Mouse (Mus musculus) cerebellum, postnatal 10 days (tissue): Measurements from ENCODE around the gene Hist1h4i.

Source experiments
- DNase-seq, 2 experiments: peaks; one replicate each; pipeline ENCODE4 v3.0.0; 2021; ENCODE audit warnings: mixed read lengths in 2 of 2

Hist1h4i gene

DNA sequence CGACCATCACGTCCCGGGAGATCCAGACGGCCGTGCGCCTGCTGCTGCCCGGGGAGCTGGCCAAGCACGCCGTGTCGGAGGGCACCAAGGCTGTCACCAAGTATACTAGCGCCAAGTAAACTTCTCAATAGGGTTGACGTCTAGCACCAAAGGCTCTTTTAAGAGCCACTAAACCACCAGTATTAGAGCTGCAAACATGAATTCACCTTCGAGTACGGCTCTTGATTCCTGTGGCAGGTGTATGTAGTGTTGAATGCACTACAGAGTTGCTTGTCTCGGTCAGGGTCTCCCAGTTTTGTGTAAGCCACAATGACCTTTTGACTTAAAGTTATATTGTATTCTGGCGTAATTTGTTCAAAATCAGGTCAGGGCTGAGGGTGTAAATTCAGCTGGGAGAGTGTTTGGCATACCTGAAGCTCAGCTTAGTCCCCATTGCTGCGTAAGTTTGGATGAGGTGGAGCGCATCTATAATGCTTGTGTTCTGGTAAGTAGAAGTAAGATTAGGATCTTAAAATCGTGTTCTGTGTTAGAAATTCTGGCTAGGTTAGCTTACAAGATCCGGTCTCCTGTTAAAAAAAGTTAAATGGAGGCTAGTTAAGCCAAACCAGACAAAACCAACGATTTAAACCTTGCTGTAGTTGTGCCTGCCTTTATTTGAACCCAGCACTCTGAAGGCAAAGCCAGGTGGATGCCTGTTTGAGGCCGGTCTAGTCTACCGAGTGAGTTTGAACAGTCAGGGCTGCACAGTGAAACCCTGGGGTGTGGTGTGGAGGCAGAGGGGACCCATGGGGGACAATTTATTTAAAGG is 4.8 kb downstream of the Hist1h4i start:
- DNase-seq: no peak

DNA sequence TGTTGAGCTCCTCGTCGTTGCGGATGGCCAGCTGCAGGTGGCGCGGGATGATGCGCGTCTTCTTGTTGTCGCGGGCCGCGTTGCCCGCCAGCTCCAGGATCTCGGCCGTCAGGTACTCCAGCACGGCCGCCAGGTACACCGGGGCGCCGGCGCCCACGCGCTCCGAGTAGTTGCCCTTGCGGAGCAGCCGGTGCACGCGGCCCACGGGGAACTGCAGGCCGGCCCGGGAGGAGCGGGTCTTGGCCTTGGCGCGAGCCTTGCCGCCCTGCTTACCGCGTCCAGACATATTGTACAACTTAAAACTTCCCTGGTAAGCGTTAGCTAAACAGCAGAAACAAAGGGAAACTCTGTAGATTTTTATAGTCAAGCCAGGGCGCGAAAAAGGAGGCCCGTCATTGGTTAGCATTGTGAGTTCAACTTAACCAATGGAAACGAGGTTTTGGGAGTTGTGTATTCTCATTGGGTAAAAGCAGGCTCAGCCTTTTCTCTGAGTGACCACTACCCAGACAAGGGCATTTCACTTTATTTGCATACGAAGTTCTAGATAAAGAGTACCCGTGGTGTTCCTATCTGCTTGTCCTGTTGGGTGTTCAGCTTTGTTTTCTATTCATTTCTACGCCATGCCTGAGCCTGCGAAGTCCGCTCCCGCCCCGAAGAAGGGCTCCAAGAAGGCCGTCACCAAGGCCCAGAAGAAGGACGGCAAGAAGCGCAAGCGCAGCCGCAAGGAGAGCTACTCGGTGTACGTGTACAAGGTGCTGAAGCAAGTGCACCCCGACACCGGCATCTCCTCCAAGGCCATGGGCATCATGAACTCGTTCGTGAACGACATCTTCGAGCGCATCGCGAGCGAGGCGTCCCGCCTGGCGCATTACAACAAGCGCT is 5.7 kb downstream of the Hist1h4i start, which contains the start of the genes Hist1h2ah and Hist1h2bk:
Hist1h2ah (minus strand) TSS at position 302 of the 882 bp plus-strand sequence.
Hist1h2bk (plus strand) TSS at position 604 of the 882 bp plus-strand sequence.
- peak; percentile 85 to 89 for DNase-seq

DNA sequence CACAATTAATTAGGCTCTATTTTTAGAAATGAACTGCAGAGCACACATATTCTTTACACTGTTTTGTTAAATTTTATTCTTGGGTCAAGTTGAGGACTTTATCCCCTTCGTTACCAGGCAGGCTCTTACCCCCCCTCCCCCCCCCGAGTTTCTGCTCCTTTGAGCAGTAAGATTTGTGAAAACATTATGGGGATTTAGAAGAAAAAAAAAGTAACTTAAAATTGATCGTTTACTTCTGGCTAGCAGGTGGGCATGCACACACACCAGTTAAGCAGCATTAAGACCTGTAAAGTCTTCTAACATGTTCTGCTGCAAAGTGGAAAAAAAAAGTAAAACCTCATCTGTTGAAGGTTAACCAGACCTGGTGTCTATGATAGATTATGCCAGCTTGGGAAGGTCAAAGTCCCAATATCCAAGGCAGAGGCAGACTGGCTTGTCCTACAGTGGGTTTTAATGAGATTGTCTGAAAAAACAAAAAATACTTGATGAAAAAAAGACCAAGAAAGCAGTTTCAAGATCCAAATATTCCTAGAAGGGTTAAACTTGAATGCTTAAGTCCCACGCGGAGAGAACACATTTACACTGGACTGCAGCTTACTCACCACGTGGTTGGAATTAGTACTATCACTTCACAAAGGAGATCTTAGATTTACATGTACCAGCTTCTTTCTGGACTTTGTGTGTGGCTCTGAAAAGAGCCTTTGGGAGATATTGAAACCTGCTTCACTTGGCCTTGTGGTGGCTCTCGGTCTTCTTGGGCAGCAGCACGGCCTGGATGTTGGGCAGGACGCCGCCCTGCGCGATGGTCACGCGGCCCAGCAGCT is 6.5 kb downstream of the Hist1h4i start:
- no peak for DNase-seq

DNA sequence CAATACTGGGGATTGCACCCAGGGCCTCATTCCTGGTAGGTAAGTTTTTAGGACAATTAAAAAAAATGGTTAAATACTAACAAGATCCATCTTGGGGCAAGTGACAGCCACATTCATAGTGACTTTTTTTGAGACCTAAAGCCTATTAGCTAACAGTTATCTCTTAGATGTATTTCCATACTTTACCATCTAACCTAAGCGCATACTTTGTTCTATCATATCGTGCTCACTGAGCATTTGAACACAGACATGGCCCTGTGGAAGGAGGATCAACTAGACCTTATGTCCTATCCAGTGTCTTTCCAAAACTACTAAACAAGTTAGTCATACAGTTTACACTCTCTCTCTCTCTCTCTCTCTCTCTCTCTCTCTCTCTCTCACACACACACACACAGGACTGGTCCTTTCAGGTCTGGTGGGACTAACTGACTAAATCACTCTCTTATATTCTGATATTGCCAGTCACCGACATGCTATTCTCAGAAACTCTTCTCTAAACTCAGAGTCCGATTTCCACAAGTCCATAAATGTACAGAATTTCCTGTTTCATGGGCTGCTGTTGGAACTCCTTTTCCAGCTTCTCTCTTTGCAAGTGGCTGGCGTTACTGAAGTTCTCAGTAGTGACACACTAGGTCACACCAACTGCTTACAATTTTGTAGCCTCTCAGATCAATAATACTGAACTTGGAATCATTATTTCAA is 7.3 kb downstream of the Hist1h4i start:
- no peak for DNase-seq

DNA sequence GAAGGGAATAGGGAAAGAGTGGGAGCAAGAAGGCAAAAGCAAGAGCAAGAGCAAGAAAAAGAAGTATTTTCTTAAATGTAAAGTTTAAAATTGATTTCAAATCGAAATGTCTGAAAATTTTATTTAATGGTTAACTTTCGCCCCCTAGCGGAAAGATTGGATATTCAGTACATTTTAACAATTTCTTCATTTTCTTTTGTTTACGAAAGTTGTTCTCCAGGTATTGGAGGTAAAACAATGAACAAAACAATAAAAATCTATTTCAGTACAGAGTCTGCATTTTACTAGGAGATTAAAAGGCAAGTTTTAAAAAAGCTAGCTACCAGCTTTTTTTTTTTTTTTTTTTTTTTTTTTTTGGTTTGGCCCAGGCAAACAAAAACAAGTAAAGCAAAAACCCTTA is 10.7 kb downstream of the Hist1h4i start:
- DNase-seq: peak in 1 of 2 experiments; percentile 72

DNA sequence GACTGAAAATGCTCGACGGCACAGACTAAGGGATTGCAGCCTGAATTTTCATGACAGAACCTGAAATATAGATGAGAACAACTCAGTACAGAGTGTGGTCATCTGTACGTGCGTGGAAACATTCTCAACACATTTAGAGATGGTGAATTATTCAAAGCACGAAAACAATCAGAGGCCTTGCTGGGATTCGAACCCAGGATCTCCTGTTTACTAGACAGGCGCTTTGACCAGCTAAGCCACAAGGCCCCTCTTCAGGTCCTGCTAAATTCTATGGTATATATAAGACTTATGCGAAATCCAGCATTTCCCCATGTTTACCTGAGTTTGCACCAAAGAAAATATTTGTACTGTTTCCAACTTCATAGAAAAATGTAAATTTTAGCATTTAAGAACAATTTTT is 11.2 kb downstream of the Hist1h4i start:
- peak in 1 of 2 experiments; percentile 41 for DNase-seq

DNA sequence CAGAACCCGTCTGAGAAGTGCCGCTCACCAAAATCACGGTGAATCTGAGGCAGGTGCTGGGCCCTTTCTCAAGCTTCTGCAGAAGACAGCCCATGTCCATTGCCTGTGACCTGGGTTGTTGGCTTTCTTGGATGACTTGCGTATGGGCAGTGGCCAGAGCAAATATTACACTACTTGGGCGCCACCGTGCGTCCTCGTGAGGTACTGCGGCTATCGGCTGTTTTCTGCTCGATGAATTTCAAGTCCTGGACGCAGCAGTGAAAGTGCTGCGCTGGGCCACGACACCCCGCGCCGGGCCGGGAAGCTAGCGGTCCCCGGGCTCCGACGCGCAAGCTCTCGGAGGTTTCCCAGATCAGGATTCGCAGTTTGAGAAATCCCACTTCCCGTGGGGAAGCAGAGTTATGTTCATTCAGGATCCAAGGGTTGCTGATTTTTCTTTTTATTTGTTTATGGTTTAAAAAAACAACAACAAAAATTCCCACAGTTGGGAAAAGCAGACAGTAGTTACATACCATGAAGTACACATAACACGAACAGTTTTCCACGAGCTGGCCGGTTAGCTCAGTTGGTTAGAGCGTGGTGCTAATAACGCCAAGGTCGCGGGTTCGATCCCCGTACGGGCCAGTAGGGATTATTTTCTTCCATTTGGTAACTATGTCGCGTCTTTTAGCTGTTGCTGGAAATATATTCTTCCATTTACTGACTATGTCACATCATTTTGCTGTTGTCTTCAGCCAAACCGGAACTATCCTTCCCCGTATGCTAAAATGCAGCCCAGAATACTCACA is 12.3 kb downstream of the Hist1h4i start:
- DNase-seq: peak; percentile 97 to 98

DNA sequence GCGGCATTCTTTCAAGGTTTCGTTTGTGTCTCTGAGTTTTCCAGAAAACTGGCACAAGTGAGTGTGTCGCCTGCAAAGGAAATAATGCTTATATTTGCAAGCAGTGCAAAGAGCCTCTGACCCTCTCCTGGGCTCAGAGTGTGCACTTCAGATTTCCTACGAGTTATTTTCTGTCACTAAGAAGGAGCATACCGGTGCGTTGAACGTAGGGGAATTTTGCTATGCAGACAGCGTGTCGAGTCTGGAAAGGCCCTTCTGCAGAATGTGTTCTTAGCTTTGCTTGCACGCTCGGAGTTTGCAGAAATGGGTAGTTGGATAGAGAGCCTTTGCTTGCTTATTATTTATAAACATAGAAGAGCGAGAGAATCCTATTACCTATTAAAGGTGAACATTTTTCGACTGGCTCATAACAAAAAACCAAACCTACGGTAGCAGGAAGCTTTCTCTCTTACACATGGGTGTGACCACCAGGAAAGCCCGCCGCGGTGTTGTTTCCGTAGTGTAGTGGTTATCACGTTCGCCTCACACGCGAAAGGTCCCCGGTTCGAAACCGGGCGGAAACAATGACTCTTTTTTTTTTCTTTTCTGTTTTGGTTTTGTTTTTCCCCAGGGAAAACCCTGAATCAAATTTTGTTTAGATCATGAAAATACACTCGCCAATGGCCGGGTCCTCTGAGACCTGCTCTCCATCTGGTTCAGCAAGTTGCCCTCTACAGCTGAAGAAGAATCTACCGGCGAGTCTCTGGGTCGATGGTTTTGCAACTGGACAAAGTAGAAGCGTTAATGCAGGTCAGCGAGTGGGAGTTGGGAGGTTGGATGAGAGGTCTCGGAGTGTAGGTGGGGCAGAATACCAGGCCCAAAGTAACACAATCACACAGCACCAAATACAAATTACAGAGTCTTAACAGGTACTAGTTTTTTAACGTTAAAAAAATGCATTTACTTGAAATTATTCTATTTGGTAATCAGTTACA is 14.8 kb downstream of the Hist1h4i start:
- peak; percentile 92 to 94 for DNase-seq

DNA sequence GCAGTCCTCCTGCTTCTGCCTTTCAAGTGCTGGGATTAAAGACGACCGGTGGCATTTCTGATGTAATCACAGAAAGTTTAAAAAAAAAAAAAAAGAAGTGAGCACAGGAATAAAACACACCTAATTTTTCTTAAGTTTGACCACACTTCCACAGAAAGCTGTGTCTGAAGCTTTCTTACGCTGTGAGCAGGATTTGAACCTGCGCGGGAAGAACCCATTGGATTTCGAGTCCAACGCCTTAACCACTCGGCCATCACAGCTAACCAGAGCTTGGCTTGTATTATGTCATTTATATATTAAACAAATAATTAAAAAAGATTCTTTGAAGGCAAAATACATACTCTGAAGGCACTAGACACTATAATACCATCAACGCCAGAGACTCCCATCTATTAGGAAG is 18.9 kb downstream of the Hist1h4i start:
- peak; percentile 85 for DNase-seq

DNA sequence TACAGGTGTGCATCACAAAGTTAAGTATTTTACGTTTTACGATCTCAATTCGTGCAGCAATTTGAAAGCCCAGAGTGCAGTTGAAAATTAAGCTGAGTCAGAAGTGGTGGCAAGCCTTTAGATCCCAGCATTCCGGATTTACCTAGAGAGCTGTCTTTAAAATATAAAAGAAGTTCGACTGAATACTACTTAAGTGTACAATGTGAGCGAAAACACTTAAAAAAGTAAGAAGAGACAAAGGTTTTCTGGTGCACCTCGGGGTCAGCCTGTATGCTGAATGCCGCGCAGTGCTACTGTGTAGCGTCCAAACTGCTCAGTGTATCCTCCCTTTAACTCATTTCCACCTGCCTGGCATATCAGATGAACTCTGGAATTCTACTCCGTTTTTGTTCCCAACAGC is 19.6 kb downstream of the Hist1h4i start:
- DNase-seq: no peak

DNA sequence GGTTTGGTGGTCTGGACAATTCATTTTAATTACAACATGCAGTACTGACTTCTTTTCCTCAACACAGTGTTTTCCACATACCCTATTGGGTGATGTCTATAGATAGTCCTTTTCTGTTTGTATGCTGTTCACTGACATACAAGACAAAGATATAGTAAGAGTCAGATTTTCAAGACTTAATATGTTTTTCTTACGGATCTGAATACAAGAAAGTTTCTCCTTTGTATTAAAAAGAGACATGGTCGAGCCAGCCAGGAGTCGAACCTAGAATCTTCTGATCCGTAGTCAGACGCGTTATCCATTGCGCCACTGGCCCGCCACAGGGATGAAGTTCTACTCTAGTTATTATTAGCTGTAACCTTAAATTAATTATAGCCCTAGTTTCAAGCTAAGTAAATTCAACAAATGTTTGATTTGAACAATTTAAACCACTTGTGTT is 20.2 kb downstream of the Hist1h4i start:
- DNase-seq: peak; percentile 74 to 79

DNA sequence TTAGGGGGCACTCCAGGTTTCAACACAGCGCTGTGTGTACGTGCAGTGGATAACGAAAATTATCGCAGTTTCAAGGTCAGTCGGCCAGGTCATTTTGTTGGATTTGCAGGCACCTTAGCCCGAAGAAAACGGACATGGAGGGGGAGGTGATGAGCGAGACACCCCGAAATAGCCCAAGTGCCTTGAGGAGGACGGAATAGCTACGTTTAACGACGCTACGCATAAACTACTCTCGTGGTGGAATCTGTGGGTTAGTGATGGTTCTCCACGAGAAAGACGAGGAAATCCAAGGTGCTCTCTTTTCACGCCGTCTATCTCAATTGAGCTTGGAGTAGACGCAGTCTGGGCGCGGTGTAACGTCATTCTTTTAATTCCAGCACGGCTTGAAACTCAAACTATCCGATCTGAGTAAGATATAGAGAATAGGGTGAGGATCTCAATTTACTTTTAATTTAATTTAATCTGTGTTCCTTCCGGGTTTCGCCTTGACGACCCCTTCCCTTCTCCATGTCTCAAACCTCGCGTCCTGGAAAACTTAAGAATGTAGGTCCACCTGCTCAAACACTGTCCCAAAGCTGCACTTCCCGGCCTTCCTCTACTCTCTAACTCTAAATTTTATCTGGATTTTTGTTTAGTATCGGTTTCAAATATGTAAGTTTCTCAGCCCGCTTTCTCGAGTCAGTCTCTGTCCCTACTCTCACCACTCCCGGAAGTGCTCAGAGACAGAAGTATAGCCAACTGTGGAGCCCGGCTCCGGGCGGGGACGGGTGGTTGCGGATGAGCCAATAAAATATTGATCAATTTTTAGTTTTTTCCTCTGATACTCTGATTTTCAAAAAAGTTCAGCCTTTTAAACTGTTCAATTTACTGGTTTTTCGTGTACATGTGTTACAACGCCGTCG is 21.0 kb downstream of the Hist1h4i start:
- peak in 1 of 2 experiments; percentile 33 for DNase-seq

DNA sequence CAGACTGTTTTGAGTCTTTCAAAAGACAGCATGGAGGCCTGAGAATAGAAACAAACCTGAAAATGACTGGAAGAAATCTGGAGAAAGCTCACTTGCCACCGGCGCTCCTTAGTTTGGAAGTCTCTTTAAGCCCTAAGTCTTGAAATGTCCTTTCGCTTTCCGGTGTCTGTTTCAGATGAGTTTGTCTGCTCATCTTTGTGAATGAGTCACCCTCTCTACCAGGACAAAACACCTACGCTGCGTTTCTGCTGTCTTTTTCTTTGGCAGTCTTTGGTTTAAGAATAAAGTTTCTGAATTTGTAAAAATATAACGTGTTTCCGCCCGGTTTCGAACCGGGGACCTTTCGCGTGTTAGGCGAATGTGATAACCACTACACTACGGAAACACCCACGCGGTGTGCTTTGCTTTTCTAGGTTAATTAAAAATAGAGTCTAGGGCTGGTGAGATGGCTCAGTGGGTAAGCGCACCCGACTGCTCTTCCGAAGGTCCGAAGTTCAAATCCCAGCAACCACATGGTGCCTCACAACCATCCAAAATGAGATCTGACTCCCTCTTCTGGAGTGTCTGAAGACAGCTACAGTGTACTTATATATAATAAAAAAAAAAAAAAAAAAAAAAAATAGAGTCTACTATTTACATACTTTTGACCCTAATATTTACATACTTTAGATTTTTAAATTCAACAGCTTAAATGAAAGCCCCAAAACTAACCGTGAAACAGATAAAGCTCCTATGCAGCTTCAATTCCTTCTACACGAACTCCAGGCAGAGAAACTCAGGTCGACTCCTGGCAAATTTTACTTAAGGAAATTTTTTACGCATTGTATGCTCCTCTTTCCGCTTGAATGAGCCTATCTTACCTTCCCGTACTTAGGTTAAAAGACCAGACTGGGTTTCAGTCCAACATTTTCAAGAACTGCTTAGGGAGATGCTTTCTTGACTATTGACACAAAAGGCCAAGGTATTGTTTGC is 25.4 kb downstream of the Hist1h4i start:
- DNase-seq: peak; percentile 78

DNA sequence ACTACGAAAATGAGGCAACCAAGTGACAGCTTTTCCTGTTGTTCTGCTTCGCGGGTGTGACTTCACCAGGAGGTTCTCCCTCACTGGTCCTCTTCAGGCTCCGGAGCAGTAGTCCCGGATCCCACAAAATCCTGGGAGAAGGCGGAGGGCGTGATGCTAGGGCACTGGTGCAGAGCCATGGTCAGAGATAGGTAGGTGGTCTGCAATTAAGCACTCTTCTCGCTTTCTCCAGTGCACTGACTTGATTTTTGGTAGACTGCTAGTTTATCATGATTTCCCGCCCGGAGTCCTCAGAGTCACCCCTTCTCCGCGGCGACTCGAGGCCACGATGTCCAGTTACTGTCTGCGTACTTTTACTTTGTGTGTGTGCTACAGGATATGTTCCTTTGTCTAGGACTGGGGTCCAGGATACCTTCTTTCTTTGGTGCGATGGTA is 26.7 kb downstream of the Hist1h4i start:
- DNase-seq: peak; percentile 37 to 53

DNA sequence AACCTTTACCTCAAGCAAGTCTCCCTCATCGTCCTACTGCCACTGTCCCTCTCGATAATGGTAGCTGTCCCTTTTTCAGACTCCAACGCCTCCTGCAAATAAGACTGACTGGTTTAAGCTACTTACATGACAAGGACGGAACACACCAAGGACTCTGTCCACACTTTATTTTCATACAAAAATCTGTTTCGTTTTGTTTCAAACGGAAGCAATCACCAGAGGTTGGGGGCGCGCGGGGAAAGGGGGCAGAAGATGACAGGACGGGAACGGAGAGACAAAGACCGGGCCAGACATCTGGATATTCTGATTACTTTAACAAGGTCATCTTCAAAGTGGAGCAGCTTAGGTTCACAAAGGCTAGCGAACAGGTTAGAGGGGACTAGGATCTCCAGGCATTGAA is 27.4 kb downstream of the Hist1h4i start:
- DNase-seq: peak in 1 of 2 experiments; percentile 47

DNA sequence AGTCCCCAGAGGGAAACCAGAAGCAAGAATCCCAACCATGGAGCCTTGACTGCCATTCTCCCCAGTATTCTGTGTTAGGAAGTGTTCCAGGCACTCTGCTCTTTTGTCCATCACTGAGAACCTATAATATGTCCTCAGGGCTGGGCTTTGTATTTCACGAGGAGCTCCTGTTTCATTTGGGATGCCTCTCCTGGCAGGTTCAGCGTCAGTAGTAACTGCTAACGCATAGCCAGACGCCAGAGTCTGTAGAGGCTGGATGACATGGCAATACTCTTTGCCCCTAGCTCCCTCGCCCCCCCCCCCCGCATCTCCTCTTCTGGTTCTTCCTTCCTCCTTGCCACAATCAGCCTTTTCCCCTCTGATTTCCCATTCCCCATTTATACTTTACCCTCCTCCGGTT is 31.5 kb downstream of the Hist1h4i start, which contains the start of gene Prss16:
Prss16 (minus strand) TSS at position 101 of the 400 bp plus-strand sequence.
- no peak for DNase-seq

DNA sequence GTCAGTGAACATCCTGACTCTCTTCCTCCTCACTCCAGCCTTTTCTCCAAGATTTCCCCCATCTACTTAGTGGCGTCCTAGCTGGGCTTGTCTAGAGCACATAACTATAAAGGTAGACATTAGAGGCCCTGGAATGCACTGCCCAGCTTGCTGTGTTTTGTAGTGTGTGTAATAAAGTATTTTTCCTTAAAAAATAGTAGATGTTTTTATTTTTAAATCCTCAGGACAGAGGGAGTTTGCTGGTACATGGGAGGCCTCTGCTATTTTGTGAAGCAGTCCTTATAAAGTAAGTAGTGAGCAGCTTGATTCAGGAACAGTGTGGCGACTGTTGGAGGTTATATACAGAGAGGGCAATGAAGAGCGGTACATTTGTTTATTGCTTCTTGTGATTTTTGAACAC is 32.5 kb downstream of the Hist1h4i start:
- no peak for DNase-seq
